Mouse (Mus musculus) CH12.LX (cell line): ENCODE measurements around the gene Fra10ac1.

ENCODE experiments used
- CHD2 ChIP-seq: IDR thresholded peaks from 2 replicates; pipeline ENCODE4 v1.6.1; 2011; ENCODE audit warnings: low read length, improper control_type of control experiment
- CTCF ChIP-seq, 2 experiments: IDR thresholded peaks in 1 of 2; conservative IDR thresholded peaks in 1 of 2; 2 replicates each; pipeline ENCODE4 v1.5.1; 2011 to 2012; ENCODE audit warnings: low read depth in 2 of 2, low read length in 2 of 2, improper control_type of control experiment in 1 of 2, inconsistent platforms in 1 of 2, mild to moderate bottlenecking in 1 of 2, moderate library complexity in 1 of 2
- EP300 ChIP-seq: IDR thresholded peaks from 2 replicates; pipeline ENCODE4 v1.6.1; 2011; ENCODE audit warnings: low read length, improper control_type of control experiment
- MAFK ChIP-seq: IDR thresholded peaks from 2 replicates; pipeline ENCODE4 v1.6.1; 2011; ENCODE audit warnings: low read length, improper control_type of control experiment; ENCODE audit not compliant: insufficient replicate concordance
- MAX ChIP-seq: IDR thresholded peaks from 2 replicates; pipeline ENCODE4 v1.6.1; 2011; ENCODE audit warnings: low read length, improper control_type of control experiment
- MXI1 ChIP-seq: IDR thresholded peaks from 2 replicates; pipeline ENCODE4 v1.6.1; 2011; ENCODE audit warnings: mild to moderate bottlenecking, low read depth, low read length, improper control_type of control experiment
- NELFE ChIP-seq: IDR thresholded peaks from 2 replicates; pipeline ENCODE4 v1.6.1; 2011; ENCODE audit warnings: low read depth, low read length, improper control_type of control experiment
- POLR2A ChIP-seq: IDR thresholded peaks from 2 replicates; pipeline ENCODE4 v1.6.1; 2011; ENCODE audit warnings: low read depth, mild to moderate bottlenecking, improper control_type of control experiment, low read length
- POLR2AphosphoS2 ChIP-seq: IDR thresholded peaks from 2 replicates; pipeline ENCODE4 v1.6.1; 2011; ENCODE audit warnings: low read depth, low read length, improper control_type of control experiment
- RCOR1 ChIP-seq: conservative IDR thresholded peaks from 2 replicates; pipeline ENCODE4 v1.6.1; 2012; ENCODE audit warnings: low read depth, mild to moderate bottlenecking, inconsistent platforms, low read length, improper control_type of control experiment
- SIN3A ChIP-seq: IDR thresholded peaks from 2 replicates; pipeline ENCODE4 v1.6.1; 2012; ENCODE audit warnings: low read length, improper control_type of control experiment, inconsistent platforms
- USF1 ChIP-seq: IDR thresholded peaks from 2 replicates; pipeline ENCODE4 v1.6.1; 2014; ENCODE audit warnings: low read depth, mild to moderate bottlenecking, inconsistent platforms, low read length, improper control_type of control experiment
- ZKSCAN1 ChIP-seq: IDR thresholded peaks from 2 replicates; pipeline ENCODE4 v1.6.1; 2012; ENCODE audit warnings: low read depth, inconsistent platforms, low read length, improper control_type of control experiment, borderline replicate concordance
- ZNF384 ChIP-seq: IDR thresholded peaks from 2 replicates; pipeline ENCODE4 v1.6.1; 2012; ENCODE audit warnings: low read depth, low read length, improper control_type of control experiment, inconsistent platforms

DNA sequence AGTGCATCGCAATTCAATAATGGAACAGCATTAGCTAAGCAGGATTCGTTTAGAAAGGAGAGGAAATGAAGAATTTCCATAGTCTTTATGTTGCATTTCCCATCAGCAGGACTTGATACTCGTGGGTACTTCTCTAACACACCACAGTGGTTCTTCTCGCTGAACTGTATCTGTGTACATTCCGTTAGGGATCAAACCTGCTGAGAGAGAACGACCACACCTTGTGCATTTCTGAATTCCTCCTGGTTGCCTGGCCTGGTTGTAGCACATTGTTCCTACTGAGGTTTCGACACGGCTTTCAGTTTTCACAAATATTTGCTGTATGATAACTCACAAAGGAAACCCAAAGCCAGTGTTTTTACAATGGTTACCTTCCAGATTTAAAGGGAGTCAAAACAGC is 20.8 kb upstream of the Fra10ac1 start:
- no peak for TF ChIP-seq CTCF (conservative IDR thresholded peaks at IDR 0.05 in 1 of 2, IDR thresholded peaks at IDR 0.05 in 1 of 2; ENCODE audit: low read depth in 2 of 2, low read length in 2 of 2)
- TF ChIP-seq USF1 = no peak
- no peak for TF ChIP-seq MXI1
- no peak for TF ChIP-seq CHD2
- 0 out of 2 replicates have a peak, but pooled peaks have one; percentile 14 for TF ChIP-seq MAFK
- TF ChIP-seq SIN3A = no peak
- no peak for TF ChIP-seq ZNF384
- TF ChIP-seq POLR2A = no peak
- TF ChIP-seq MAX = no peak
- no peak for TF ChIP-seq RCOR1
- TF ChIP-seq ZKSCAN1 = no peak
- TF ChIP-seq POLR2AphosphoS2 = no peak
- no peak for TF ChIP-seq NELFE
- TF ChIP-seq EP300 = no peak
